Mouse (Mus musculus) left cerebral cortex, postnatal 25 days (tissue): ENCODE results near the gene Mapre1. TPM values are rescaled to one million over a fixed set of nuclear protein-coding genes. Genes with fewer than 3 reads are reported as not detected.

Experiments used
- DNase-seq, 2 experiments: peaks; one replicate each; pipeline ENCODE4 v3.0.0; 2022; ENCODE audit warnings: low spot score in 2 of 2, mixed read lengths in 1 of 2
- intact Hi-C: fragments of 180-260 bp; cut with DNase I; formaldehyde crosslinking; loops from one replicate; pipeline ENCODE4 v1.15.1; 2025
- total RNA-seq, 2 experiments: library from RNA; stranded (reverse); gene quantifications; 2 replicates each; pipeline ENCODE4 v1.2.3; 2021

Mapre1 gene
- total RNA-seq, 2 experiments from 2014 or later = 92.4 to 101 TPM

DNA sequence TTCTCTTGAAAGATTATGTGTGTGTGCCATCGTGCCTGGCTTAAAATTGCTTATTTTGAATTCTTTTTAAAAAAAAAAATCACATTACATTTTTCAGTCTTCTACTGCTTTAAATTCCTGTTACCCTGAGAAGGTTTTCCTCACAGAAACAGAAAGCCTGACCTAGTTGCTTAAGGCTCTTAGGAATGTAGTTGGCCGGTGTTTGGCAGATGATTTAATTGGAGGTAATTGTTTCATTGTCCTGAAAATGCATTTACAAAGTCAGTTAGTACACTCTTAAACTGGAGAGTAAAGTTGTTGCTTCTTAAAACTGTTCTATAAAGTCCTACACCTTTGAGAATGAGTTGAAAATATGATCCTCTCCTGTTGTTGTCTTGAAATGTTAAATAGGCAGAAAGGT is 27.8 kb downstream of the Mapre1 start:
- no peak for DNase-seq
- intact Hi-C loops = no loop called here

DNA sequence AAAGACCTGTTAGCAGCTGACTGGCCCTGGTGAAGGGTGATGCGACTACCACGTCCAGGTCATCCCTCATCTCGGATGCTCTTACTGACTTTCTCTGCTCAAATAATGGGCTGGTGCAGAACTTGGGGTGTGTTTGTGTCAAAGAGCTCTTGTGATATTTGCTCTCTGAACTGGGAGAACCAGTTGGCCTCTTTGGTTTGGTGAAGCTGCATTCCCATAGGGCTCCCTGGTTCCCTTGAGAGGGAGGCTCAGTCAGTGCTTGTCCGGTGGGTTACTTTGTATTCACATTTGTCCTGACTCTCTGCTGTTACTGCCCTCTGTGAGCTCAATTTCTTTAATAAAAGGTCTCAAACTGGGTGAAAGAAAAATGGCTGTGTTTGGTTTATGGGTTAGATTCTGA is 31.9 kb downstream of the Mapre1 start:
- intact Hi-C loops = no loop called here
- no peak for DNase-seq

DNA sequence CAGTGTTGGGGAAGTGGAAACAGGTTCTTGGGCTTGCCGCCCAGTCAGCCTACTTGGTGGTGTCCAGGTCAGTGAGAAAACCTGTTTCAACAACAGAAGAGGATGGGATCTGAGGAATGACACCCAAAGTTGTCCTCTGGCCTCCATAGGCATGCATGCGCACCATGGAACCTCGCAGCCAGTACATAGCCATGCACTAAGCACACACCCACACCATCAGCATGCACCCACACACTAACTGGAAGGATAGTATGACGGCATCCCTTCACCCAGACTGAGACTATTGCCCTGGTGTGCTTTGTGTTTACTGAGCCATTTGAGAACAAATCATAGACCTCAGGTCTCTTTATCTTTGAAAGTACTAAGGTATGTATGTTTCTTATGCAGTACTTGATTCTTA is 34.4 kb downstream of the Mapre1 start:
- DNase-seq = no peak
- intact Hi-C loops = no loop called here

DNA sequence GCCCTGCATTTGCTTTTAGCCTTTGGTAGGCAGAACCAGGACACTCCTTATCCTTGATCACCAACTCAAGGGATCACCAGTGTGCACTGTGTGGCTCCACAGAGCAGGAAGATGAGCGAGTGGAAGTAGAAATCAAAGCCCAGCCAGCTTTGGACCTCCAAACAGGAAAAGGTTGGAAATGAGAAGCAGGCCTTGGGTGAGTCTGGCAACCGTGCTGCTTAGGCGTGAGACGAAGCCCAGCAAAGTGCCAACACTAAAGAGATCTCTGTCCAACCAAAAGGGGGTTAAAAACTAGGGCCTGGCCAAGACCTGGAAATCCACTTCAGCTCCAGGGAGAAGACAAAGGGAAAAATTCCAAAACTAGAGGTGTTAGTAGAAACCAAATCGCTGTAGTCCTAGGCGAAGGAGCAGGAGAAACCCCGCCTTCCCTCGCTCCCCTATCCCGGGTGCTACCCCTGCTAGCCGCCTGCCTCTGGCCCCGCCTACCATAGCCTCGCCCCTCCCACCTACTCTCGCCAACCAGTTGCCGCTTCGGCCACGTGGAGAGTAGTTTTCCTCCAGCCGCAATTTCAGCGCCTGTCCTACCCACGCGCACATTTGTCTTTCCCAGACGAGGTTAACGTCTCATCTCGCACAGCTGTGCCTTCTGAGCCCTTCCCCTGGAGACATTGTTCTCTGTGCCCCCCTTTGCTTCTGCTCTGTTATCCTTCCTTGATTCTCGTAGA is 37.7 kb downstream of the Mapre1 start:
- DNase-seq = peak; percentile 36 to 54
- intact Hi-C loops = no loop called here

DNA sequence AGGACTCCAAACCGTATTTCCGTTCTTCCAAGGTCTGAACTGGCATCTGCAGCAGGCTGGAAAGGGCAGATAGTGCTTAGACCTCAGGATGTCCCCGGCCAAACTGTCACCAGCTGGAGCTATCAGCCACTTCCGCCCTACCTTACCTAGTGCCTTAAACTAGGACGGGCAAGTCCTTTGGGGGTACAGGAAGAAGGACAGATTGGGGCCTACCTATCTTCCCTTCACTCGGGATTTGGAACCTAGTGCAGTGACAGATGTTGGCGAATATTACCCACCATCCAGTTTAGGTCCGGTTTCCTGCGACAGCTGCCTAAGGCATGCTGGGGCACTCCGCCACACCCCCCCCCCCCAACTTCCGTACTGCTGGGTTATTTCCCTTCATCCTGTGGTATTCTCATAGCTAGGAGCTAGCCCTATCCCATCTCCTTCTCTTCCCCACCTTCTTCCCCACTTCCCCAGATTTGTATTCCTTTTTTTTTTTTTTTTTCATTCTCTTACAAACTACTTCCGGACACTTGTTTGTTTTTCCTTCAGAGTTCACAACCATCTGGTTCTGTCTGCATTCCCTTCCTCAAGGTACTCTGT is 38.4 kb downstream of the Mapre1 start, which contains the start of gene Efcab8:
TSS of gene Efcab8 (plus strand) at position 538 of the 588 bp plus-strand sequence.
- intact Hi-C loops = no loop called here
- DNase-seq = no peak

DNA sequence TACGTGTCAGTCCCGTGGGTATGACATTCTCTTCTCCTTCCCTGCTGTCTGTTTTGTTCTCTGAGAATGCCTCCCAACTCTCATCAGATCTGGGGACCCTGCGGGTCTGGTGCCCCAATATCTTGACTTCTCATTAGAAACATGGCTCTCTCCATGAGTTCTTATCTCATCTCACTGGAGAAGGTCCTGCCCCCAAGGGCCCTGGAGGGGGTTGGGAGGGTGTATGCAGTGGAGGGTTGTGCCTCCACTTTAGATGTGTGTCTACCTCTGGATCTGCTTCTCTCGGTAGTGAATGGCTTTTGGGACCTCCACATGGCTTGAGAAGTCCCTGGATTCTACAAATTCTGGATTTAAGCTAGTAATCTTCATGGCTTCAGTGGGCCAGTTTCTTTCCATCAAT is 40.1 kb downstream of the Mapre1 start:
- DNase-seq = no peak
- intact Hi-C loops = no loop called here

DNA sequence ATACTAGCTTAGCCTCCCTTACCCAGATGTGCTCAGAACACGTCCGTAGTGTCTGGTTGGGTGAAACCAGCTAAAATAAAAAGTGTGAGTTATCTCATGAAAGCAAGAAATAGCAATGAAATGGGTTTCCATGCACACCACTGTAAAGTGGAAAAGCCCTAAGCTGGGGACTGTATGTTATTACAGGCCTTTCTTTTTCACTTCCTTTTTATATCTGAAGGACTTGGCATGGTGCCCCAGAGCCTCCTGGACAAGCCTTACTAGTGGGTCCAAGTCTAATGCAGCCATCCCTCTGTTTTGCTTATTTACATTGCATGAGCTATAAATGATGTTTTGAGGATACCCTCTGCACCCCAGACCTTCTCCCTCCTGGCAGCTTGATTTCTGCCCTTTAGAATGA is 43.6 kb downstream of the Mapre1 start:
- intact Hi-C loops = no loop called here
- DNase-seq = no peak

DNA sequence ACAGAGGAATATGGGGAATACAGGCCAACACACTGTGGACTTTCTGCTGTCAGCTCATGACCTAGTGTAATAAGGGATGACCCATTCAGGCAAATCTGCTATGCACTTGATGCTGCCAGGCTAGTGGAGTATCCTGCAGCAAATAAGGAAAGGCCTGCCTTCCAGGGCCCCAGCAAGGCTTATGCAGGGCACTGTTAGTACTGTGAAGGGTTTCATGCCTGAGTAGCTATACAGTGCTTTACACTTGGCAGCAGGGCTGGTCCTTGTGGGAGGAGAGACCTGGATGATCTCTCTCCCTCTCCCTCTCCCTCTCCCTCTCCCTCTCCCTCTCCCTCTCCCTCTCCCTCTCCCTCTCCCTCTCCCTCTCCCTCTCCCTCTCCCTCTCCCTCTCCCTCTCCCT is 52.3 kb downstream of the Mapre1 start:
- no peak for DNase-seq
- intact Hi-C loops = no loop called here

DNA sequence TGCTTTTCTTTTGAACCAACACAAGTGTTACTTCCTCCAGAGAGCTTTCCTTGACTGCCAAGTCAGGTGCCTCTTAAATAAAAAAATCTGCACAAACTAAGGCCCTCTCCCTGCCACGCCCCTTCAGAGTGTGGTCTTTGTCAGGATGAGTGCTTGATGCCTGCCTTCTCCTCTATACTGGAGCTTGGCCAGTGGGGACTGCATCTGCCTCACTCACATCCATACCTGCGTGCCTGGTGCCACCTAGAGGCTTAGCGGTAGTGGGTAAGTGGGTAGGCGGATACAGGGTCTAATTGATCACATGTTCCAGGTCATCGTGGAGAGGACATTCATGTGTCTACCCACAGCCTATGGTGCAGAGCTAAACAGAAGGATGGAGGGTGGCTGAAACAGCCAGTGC is 54.0 kb downstream of the Mapre1 start:
- intact Hi-C loops = loop anchor here (5.0 kb wide), 2 partner anchors 83 to 128 kb away; no protein-coding TSS in a partner anchor
- peak in 1 of 2 experiments; percentile 29 for DNase-seq

DNA sequence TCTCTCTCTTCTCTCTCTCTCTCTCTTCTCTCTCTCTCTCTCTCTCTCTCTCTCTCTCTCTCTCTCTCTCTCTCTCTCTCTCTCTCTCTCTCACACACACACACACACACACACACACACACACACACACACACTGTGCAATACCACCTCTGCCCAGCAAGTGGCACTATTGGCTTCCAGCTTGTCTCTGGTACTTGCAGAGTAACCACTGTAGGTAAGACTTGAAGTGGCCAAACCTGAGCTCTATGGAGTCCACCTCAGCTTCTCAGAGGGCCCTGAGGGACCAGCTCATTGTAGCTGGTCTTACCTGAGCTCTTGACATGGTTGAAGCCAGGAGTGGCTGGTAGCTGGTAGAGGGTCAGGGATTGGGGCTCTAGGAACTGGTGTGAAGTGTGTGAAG is 66.4 kb downstream of the Mapre1 start:
- intact Hi-C loops = loop anchor here (1.0 to 5.0 kb wide), 2 partner anchors 44 to 120 kb away; no protein-coding TSS in a partner anchor

DNA sequence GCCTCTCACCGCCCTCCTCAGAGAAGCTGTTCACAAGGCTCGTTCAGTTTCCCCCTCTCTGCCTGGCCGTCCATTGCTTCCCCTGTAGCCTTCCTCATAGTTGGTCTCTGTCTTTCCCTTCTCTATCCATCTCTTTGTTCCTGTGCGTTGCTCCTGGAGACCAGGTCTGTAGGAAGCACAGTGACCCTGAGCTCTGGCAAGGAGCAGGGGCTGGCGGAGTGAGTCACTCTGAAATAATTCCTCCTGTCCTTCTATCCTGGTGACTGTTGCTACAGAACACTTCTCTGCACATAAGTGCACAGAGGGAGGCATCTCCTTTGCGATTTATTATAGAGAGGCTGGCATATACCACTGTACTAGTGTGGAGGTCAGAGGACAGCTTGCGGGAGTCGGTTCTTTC is 67.1 kb downstream of the Mapre1 start:
- intact Hi-C loops = loop anchor here (5.0 kb wide), 1 partner anchor 119 kb away; no protein-coding TSS in a partner anchor
- no peak for DNase-seq

More for the DNA sequence above, 66.4 kb downstream of the Mapre1 start:
- peak; percentile 73 to 77 for DNase-seq

DNA sequence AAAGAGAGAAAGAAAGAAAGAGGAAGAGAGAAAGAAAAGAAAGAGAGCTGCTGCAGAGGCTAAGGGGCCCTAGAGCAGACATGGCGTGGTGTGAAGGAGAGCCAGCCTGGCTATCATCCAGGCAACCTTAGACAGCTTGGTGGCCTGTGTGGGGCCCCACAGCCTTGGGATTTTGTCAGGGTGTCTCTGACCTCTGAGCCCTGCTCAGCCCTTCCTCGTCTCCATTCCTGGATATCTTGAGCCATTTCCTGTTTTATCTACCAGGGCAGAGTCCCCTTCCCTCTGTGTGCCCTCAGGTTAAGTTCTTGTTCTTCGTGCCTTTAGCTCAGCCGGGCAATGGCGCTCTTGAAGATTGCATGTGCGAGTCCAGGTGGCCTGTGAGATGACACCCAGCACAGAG is 67.8 kb downstream of the Mapre1 start:
- DNase-seq = no peak
- intact Hi-C loops = loop anchor here (5.0 kb wide), 1 partner anchor 118 kb away; no protein-coding TSS in a partner anchor

DNA sequence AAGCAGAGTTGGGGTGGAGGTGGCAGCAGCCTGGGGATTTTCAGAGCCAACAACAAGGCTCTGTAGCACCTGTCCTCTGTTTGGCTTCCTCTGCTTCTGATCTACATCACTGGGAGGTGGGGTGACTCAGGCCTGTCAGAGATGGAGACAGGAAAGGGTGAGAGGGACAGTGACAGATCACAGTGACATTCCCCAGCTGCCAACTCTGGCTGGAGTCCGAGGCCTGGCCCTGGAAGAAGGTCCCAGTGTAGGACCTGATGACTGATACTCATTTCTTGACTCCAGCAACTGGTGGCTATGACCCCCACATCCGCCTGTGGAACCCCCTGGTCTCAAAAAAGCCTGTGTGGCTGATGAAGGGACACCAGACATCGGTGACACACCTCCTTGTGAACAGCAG is 68.8 kb downstream of the Mapre1 start:
- no peak for DNase-seq
- intact Hi-C loops = loop anchor here (5.0 kb wide), 1 partner anchor 117 kb away; no protein-coding TSS in a partner anchor

DNA sequence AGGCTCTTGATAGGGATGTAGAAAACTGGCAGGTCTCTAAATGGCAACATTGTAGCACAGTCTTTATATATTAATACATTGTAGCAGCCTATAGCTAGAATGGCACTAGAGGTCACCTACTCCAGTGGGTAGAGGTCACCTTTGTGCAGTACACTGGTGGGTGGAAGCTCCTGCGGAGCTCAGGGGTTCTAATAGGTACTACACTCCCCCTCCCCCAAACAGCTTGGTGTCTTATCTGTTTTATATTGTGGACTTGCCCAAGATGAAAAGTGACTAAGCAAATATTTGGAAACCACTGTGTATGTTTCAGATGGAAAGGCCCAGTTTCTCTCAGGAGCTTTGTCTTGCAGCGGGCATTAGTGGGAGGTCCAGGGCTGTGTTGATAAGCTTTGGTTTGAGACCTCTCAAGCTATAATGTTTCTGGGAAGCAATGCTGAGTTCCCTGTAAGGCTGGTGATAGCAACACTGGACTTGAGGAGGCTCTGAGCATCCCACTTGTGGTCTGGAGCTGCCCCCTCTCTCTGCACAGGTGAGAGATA is 81.0 kb downstream of the Mapre1 start:
- no peak for DNase-seq
- intact Hi-C loops = no loop called here

Other genes starting within 250 kb of the Mapre1 start
- not detected for gene 4930404H24Rik, start 248.5 kb upstream of the Mapre1 start, total RNA-seq
- 10 to 100 TPM; 45.0 to 48.4 TPM for gene Nol4l, start 211.3 kb upstream of the Mapre1 start, total RNA-seq
- gene Commd7, start 108.5 kb upstream of the Mapre1 start, total RNA-seq = 10 to 100 TPM; 28.4 to 29.4 TPM
- 1 to 10 TPM in 1 of 2 experiments, under 1 TPM in 1; 0.85 to 1.5 TPM for gene Dnmt3b, start 91.8 kb upstream of the Mapre1 start, total RNA-seq
- not detected for gene Dnmt3c, start 44.6 kb upstream of the Mapre1 start, total RNA-seq
- under 1 TPM; 0.37 to 0.39 TPM for gene Efcab8, start 38.7 kb downstream of the Mapre1 start, total RNA-seq
- not detected for gene Sun5, start 129.8 kb downstream of the Mapre1 start, total RNA-seq
- not detected for gene Bpifb2, start 133.8 kb downstream of the Mapre1 start, total RNA-seq
- not detected for gene Bpifb6, start 159.1 kb downstream of the Mapre1 start, total RNA-seq
- gene Bpifb3, start 177.0 kb downstream of the Mapre1 start, total RNA-seq = not detected
- gene Bpifb4, start 196.9 kb downstream of the Mapre1 start, total RNA-seq = not detected
- gene Bpifa6, start 233.7 kb downstream of the Mapre1 start, total RNA-seq = not detected